Mouse (Mus musculus): ENCODE data around the gene Sord.

DNA sequence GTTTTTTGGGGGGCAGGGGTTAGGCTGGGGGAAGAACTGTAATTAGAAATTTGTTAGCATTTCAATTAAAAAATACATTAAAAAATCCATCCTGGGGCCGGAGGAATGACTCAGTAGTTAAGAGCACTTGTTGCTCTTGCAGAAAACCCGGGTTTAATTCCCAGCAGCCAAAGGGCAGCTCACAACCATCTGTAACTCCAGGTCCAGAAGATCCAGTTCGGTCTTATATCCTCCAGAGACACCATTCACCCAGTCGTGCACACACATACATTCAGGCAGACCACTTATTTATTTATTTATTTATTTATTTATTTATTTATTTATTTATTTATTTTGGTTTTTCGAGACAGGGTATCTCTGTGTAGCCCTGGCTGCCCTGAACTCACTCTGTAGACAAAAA lies 1.2 kb upstream of the Sord start:
- TF ChIP-seq POLR2A (IDR thresholded peaks at IDR 0.05; ENCODE audit: borderline replicate concordance, extremely low read depth, low read depth, low read length) (no peak), CTCF (IDR thresholded peaks at IDR 0.05; ENCODE audit: insufficient read depth, low read length) (no peak)
